Mouse (Mus musculus) brain, embryonic 14.5 days (tissue): ENCODE measurements around the gene Hlx. TPM values are rescaled to one million over a fixed set of nuclear protein-coding genes. Genes with fewer than 3 reads are reported as not detected.
A peak's percentile ranks its signal among the peaks of the same experiment; 100 is the strongest.

ENCODE experiments used
- DNase-seq: peaks from one replicate; pipeline ENCODE4 v3.0.0-alpha.2; 2011; ENCODE audit warnings: low read depth
- CTCF ChIP-seq: fragments of 200-500 bp; IDR thresholded peaks from 2 replicates; pipeline ENCODE4 v1.5.1; 2012; ENCODE audit warnings: inconsistent platforms, mild to moderate bottlenecking, moderate library complexity, borderline replicate concordance; ENCODE audit not compliant: insufficient read depth, insufficient read length; ENCODE audit errors: extremely low read depth
- POLR2A ChIP-seq: fragments of 200-500 bp; IDR thresholded peaks from 2 replicates; pipeline ENCODE4 v1.6.1; 2012; ENCODE audit warnings: mild to moderate bottlenecking, inconsistent platforms, borderline replicate concordance; ENCODE audit not compliant: poor library complexity, insufficient read depth, insufficient read length, severe bottlenecking; ENCODE audit errors: extremely low read depth
- polyA plus RNA-seq: library from polyadenylated mRNA; depleted of rRNA; stranded (reverse); fragments of >200 nt; gene quantifications from 2 replicates; pipeline ENCODE4 v1.2.3, GENCODE M21; 2012; rRNA removed

The Hlx gene
- polyA plus RNA-seq, 1 experiment: 2.0 TPM

- TF ChIP-seq POLR2A: no peak
- TF ChIP-seq CTCF: no peak
- DNase-seq: no peak
Measured at GRCm38 (mm10) chr1:184692204-184692904, 40.1 kb downstream of the Hlx start.

GRCm38 (mm10) chr1:184691240-184691639 lies 41.2 kb downstream of the Hlx start:
- no peak for TF ChIP-seq POLR2A
- no peak for TF ChIP-seq CTCF
- no peak for DNase-seq

GRCm38 (mm10) chr1:184688026-184688425 lies 44.4 kb downstream of the Hlx start:
- no peak for TF ChIP-seq POLR2A
- TF ChIP-seq CTCF: no peak
- no peak for DNase-seq

GRCm38 (mm10) chr1:184687512-184687911 lies 44.9 kb downstream of the Hlx start:
- DNase-seq: no peak
- no peak for TF ChIP-seq CTCF
- no peak for TF ChIP-seq POLR2A

- no peak for DNase-seq
- TF ChIP-seq POLR2A (no peak), CTCF (no peak)
Measured at GRCm38 (mm10) chr1:184683541-184683940, 48.9 kb downstream of the Hlx start.

GRCm38 (mm10) chr1:184679416-184679965 lies 52.9 kb downstream of the Hlx start:
- TF ChIP-seq POLR2A (no peak), CTCF (no peak)
- peak; percentile 77 for DNase-seq

- no peak for TF ChIP-seq CTCF
- no peak for TF ChIP-seq POLR2A
- DNase-seq: no peak
Measured at GRCm38 (mm10) chr1:184677641-184678040, 54.8 kb downstream of the Hlx start.

Other genes with a start within 250 kb of the Hlx start
- gene Marc1, start 78.7 kb upstream of the Hlx start, polyA plus RNA-seq: 0.10 and 0.33 TPM in 2 replicates
- gene Marc2, start 113.8 kb upstream of the Hlx start, polyA plus RNA-seq: 43.8 and 44.1 TPM in 2 replicates
- 4.4 and 7.8 TPM in 2 replicates for gene C130074G19Rik, start 150.6 kb upstream of the Hlx start, polyA plus RNA-seq